8 mouse cellular contexts compared by ENCODE assay signal in the genomic region with DNA sequence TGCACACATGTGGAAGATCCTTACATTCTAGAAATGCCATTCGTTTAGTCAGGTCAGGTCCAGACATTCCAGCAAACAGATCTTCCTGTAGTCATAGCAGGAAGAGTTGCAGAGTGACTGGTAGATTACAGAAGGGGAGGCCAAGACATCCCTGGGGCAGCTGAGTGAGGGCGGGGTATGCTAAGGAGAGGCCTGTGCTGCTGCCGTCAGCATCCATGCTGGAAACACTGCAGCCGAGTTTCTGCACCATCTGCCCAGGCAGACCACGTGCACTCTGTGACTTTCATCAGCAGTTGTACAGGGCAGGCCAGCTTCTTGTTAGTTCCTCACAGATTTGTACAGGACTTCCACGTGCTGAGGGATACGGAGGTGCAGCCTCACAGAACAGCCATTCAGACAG. TPM values are rescaled to one million over a fixed set of nuclear protein-coding genes. Genes with fewer than 3 reads are reported as not detected.
DNase-seq lines count a peak whose midpoint lies in the region; ATAC-seq and TF ChIP-seq lines count a peak whose summit lies in the region.

No protein-coding gene starts in this region.

- H3K4me3 ChIP-seq in kidney, adult 2 months (ENCODE audit: insufficient read depth, low read depth, low read length) = no peak overlapping the region
- no peak overlapping the region for H3K4me3 ChIP-seq in kidney, embryonic 15.5 days (replicated peaks)

- peaks cover 16% of the 10 kb centered on the region for H3K4me1 ChIP-seq in kidney, adult 2 months (ENCODE audit: control insufficient read depth, insufficient read depth, low read length)
- peaks cover 16% of the 10 kb centered on the region for H3K4me1 ChIP-seq in kidney, embryonic 15.5 days

- H3K9me3 ChIP-seq in kidney, embryonic 15.5 days (replicated peaks) = no peaks in the 10 kb centered on the region

- ATAC-seq in kidney, embryonic 15.5 days (replicated peaks; ENCODE audit: low FRiP score) = no peak

- no peak for TF ChIP-seq CTCF in kidney, adult 2 months (conservative IDR thresholded peaks at IDR 0.05; ENCODE audit: insufficient read depth, insufficient read length, low read depth, low read length)

- intact Hi-C loops in left cerebral cortex, postnatal 25 days (cut with DNase I) = no loop called here

- H3K27me3 ChIP-seq in kidney, adult 2 months (replicated peaks; ENCODE audit: control insufficient read depth, insufficient read depth, low read length) = no peaks in the 10 kb centered on the region
- H3K27me3 ChIP-seq in kidney, embryonic 15.5 days = no peaks in the 10 kb centered on the region

- WGBS in kidney, adult 2 months = 62% methylated on average over 7 of the region's 7 CpGs
- WGBS in kidney, embryonic 15.5 days = 66% methylated on average over 7 of the region's 7 CpGs

- H3K27ac ChIP-seq in kidney, adult 2 months (ENCODE audit: insufficient read depth, low read depth, low read length) = no peak overlapping the region
- H3K27ac ChIP-seq in kidney, embryonic 15.5 days = no peak overlapping the region

- H3K4me2 ChIP-seq in kidney, embryonic 15.5 days = no peak overlapping the region

- H3K9ac ChIP-seq in kidney, embryonic 15.5 days = no peak overlapping the region

- no peak for TF ChIP-seq POLR2A in kidney, adult 2 months (IDR thresholded peaks at IDR 0.05; ENCODE audit: low read depth, low read length)

- DNase-seq in kidney, adult 2 months = peak; percentile 51
- peak; percentile 86 for DNase-seq in cerebellum, adult 11-12 months
- DNase-seq in gastrocnemius, postnatal 25 days = peak; percentile 69
- peak; percentile 61 to 82 for DNase-seq in left cerebral cortex, postnatal 25 days (ENCODE audit: low spot score in 2 of 2)
- DNase-seq in testis, postnatal 14 days (ENCODE audit: low spot score) = no peak
- DNase-seq in thymus, postnatal 25 days = no peak
- DNase-seq in urinary bladder, postnatal 14 days (ENCODE audit: low spot score) = no peak

- no peaks in the 10 kb centered on the region for H3K36me3 ChIP-seq in kidney, adult 2 months (ENCODE audit: control insufficient read depth, insufficient read depth, low read length)
- no peaks in the 10 kb centered on the region for H3K36me3 ChIP-seq in kidney, embryonic 15.5 days

RNA-seq across cellular contexts. Expression of a gene that starts 17.8 kb away (rescaled TPM):
- 4.8 and 5.2 TPM in 2 replicates for polyA plus RNA-seq in kidney, adult 2 months (2012; rRNA removed)
- 6.0 and 7.7 TPM in 2 replicates for polyA plus RNA-seq in kidney, embryonic 15.5 days (2015; fragmentation: Nextera tagmentation; extraction: Ambion mirVana)
- total RNA-seq in gastrocnemius, postnatal 25 days (2021) = 1 to 10 TPM; 2.7 to 4.4 TPM
- total RNA-seq in left cerebral cortex, postnatal 25 days (2021) = 10 to 100 TPM; 35.8 to 37.8 TPM

RNA-seq across cellular contexts. Expression of a gene that starts 22.1 kb away (rescaled TPM):
- polyA plus RNA-seq in kidney, adult 2 months (2012; rRNA removed) = 5.7 and 7.5 TPM in 2 replicates
- 59.3 and 63.3 TPM in 2 replicates for polyA plus RNA-seq in kidney, embryonic 15.5 days (2015; fragmentation: Nextera tagmentation; extraction: Ambion mirVana)
- total RNA-seq in gastrocnemius, postnatal 25 days (2021) = 1 to 10 TPM; 2.7 to 4.2 TPM
- total RNA-seq in left cerebral cortex, postnatal 25 days (2021) = 10 to 100 TPM; 23.1 to 25.4 TPM

Comparison
In these comparisons a context has a peak if more than half of its experiments do, and no peak if none do; other contexts are left out.
1. DNase-seq: peak in kidney, adult 2 months (single experiment), cerebellum, adult 11-12 months (single experiment), gastrocnemius, postnatal 25 days (single experiment) and left cerebral cortex, postnatal 25 days (2 of 2); none in testis, postnatal 14 days (single experiment), thymus, postnatal 25 days (single experiment) and urinary bladder, postnatal 14 days (single experiment).
2. RNA of a gene that starts 17.8 kb away (total RNA-seq): 35.8 to 37.8 TPM in left cerebral cortex, postnatal 25 days; 2.7 to 4.4 TPM in gastrocnemius, postnatal 25 days; every median in the first group is over 4 times any median in the second.
3. RNA of a gene that starts 22.1 kb away (total RNA-seq): 23.1 to 25.4 TPM in left cerebral cortex, postnatal 25 days; 2.7 to 4.2 TPM in gastrocnemius, postnatal 25 days; every median in the first group is over 4 times any median in the second.